Mouse (Mus musculus): ENCODE data around the gene Gm14214.

Gm14214 gene

GRCm38 (mm10) chr2:154769930-154770329 is at the start of gene Gm14214:
TSS of gene Gm14214 (minus strand) at chr2:154770030.
- no peak for DNase-seq

DNA sequence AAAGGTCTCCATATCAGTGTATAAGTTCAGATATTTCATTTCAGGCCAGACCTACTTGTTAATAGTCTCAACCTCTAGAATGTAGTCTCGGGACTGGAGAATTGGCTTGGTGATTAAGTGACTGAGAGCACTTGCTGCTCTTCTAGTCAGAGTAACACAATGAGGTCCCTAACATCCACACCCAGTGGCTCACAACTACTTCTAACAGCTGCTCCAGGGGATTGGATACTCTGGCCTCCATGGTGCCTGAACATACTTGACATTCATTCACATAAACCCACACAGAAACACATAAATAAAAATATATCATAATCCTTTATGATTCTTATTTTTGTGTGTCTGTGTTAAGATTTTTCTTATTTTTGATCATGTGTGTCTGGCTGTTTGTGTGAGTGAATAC is 48.8 kb upstream of the Gm14214 start:
- DNase-seq, result no peak

- peak; percentile 49 for DNase-seq
Measured at GRCm38 (mm10) chr2:154817788-154818187, 48.0 kb upstream of the Gm14214 start.

DNA sequence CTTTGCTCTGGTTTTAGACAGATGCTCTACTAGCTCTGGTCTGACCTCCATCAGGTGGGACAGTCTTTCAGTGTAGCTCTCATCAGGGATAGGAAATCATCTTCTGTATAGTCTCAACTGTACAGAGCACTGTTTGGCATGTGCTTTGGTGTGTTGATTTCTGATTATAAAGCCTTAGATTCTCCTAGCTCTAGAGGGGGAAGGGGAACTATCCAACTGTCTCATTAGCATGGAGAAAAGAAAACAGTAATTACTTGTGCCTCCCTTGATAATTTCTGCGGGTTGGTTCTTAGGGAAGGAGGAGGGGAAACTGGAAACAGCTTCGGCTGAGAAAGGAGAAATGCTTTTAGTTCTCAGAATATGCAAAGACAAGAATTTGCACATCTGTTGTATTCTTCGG is 47.3 kb upstream of the Gm14214 start:
- DNase-seq, result peak; percentile 8

DNA sequence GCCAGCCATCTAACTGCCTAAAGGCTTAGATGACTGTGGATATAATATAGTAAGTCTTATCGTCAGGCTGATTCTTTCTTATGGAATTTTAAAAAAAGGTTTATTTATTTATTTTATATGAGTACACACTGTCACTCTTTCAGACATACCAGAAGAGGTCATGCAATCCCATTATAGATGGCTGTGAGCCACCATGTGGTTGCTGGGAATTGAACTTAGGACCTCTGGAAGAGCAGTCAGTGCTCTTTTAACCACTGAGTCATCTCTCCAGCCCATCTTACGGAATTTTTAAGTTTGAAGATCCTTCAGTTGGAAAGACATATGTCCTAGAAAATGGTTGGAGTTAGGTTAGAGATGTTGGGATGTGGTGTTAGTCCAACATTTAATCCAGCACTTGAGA is 43.6 kb upstream of the Gm14214 start:
- DNase-seq, result no peak

GRCm38 (mm10) chr2:154810821-154811220 is 41.0 kb upstream of the Gm14214 start:
- DNase-seq, result no peak

- peak; percentile 85 for DNase-seq
Measured at GRCm38 (mm10) chr2:154809107-154809762, 39.4 kb upstream of the Gm14214 start.

- DNase-seq, result no peak
Measured at GRCm38 (mm10) chr2:154807689-154808088, 37.9 kb upstream of the Gm14214 start.

GRCm38 (mm10) chr2:154803845-154804244 is 34.0 kb upstream of the Gm14214 start:
- DNase-seq, result no peak

GRCm38 (mm10) chr2:154803372-154803771 is 33.5 kb upstream of the Gm14214 start:
- no peak for DNase-seq

DNA sequence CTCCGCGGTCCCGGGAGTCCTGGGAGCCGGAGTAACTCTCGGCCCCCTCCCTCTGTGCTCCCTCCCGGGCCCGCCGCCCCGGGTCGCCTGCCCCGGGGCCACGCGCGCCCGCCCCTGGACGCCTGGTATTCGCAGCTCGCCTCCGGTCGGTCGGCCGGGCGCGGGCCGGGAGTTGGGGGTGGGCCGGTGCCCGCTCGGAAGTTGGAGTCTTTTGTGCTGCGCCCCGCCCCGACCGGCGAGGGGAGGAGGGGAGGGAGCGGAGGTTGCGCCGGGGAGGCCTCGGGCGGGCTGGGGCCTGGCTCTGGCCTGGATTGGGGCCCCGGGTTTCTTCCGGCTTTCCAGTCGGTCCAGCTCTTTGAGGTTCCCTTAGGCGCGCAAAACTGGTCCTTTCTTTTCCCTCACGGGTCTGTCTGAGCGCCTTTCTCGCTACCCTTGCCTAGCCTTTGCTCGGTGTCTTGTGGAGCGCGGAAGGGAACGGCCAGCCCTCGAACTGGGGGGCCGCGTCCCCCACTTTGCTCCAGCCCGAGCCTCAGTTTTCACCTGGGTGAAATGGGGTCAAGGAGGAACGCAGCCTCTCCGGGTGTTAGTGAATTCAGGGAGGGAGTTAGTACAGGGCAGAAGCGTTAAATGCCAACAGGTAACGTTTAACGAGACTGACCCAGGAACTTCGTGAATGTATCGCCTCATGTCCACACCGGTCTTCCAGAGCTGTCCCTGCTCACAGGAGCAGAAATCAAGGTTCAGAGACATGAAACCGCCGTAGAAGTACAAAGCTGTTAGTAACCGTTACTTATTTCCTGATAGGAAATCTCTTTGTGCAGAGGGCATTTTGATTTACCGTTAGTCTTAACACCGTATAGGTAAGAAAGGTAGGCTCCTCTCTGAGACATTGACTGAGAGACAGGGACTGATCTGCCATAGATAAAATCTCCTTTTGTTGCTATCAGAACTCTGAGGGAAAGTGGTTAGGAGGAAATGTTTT is 22.1 kb upstream of the Gm14214 start:
- peak; percentile 74 for DNase-seq

DNA sequence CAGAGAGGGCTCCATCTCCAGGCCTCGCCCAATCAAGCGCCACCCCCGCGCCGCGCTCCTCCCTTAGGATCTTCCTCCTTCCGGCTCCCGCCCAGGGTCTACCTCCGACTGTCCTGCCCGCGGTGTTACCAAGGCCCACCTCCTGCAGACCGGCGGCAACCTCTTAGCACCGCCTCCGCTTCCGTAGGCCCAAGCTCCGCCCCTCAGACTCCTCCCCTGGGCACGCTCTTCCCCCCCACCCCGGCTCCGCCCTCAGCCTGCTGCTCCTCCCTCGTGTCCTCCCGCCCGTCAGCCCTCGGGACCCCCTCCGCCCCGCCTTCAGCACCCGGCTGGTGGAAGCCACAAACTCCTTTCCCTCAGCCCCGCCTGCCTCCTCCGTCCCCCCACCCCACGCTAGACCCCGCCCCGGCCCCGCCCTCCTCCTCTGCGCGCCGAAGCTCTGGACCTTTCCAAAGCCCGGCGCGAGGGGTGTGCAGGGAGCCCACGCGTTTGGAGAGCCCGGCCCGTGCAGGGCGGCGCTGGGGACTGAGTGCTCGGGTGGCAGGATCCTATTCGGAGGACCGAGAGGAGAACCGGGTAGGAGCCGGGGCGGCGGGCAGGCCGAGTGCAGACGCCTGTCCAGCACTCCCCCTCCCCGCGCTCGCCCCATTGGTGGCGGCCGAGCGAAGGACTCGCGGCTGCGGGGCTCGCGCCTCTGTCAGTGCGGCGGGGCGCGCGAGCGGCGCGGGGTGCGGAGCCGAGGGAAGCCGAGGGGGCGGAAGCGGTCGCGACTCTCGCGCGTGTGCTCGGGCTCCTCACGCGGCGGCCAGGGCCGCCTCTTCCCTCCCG is 21.0 kb upstream of the Gm14214 start, which contains the start of the genes Raly and a:
Gene Raly (plus strand): TSS at position 441 of the 828 bp plus-strand sequence.
Gene a (plus strand): TSS at position 747 of the 828 bp plus-strand sequence.
- DNase-seq, result peak; percentile 99

DNA sequence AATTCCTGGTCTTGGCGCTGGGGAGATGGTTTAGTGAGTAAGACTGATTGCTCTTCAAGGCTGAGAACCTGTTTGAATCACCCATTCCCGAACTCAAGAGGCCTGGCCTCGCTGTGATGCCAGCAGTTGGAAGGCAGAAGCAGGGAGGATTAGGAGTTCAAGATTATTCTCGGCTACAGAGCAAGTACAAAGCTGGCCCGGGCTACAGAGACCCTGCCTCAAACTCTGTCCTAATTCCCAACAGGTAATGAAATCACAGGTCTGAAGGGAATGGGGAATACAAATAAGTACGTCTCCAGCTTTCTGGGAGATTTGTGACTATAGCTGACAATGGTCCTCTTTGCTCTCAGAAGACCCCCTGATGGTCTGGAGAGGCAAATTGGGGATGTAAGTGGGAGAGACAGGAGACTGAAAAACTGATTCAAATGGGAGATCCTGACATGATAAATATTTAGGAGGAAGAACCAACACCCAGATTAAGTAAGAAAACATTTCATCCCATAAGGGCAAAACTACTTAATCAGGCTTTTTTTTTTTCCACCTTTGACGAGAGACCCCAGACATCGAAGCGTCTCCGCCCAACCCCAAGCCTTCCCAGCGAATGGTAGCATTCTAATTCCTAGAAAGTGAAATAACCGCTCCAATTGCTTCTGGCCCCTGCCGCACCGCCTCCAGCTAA is 20.3 kb upstream of the Gm14214 start:
- DNase-seq, result peak; percentile 25

- DNase-seq, result no peak
Measured at GRCm38 (mm10) chr2:154789381-154789780, 19.6 kb upstream of the Gm14214 start.

DNA sequence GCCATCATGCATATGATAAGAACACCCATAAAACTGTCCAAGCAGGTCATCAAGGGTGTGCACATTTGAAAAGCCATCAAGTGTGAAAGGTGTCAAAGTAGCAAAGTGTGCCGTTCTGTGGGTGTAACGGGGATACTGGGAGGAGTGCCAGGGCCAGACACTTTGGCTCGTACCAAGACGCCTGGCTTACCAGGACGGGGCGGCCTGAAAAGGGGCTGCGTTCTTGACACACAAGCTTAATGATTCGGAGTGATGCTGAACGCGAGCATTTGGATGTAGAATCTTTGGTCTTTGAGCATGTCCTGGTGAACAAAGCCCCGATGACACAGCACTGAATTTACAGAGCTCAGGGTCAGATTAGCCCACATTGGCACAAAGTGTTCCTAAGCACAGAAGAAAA is 16.9 kb upstream of the Gm14214 start:
- peak; percentile 12 for DNase-seq

DNA sequence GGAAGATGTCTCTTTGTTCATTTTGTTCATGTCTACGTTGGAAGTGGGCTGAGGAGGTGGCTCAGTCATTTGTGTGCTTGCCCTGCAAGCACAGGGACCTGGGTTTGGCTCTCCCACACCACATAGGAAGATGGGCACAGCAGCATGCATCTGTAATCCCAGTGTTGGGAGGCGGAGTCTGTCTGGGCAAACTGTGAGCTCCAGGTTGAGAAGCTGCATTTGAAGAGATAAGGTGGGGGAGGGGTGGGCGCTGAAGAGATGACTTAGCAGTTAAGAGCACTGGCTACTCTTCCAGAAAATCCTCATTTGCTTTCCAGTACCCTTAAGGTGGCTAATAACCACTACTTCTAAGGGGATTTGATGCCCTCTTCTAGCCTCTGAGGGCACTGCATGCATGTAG is 16.4 kb upstream of the Gm14214 start:
- DNase-seq, result peak; percentile 43

- peak; percentile 53 for DNase-seq
Measured at GRCm38 (mm10) chr2:154785284-154785683, 15.5 kb upstream of the Gm14214 start.

GRCm38 (mm10) chr2:154782856-154783650 is 13.2 kb upstream of the Gm14214 start:
- DNase-seq, result peak; percentile 82

GRCm38 (mm10) chr2:154782361-154782760 is 12.5 kb upstream of the Gm14214 start:
- DNase-seq, result no peak

DNA sequence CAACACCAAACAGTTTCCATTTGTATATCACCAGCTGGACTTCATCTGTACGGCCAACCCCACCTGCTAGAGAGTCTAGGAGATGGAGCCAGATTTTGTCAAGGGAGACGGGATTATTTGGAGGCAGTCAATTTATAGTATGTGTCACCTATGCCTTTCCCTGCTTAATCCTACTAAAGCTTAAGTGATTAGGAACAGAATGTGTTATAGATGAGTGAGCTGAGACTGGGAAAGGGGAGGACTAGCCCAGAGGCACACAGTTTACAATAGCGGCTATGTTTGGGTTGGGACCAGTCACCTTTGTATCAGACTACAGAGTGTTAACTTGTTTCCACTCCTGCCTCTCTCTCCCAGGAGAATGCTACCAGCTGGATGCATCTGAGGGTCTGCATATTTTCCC is 9.8 kb upstream of the Gm14214 start:
- DNase-seq, result no peak

DNA sequence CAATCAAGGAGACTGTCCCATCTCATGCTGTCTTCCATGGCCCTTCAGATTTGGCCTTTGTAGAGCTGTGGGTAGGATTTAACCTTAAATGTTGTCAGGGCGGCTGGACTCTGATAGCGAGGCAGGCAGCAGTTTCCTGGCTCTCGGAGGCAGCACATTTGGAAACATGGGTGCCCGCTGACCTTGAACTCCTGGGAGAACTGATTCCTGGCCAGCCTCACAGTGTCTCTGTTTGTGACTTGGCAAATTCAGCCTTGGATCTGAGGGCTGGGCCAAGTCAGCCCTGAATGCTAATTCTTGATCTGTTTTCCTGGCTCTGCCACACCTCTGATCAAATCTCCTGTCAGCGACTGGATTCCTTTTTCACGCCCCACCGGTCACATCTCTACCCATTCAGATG is 6.7 kb upstream of the Gm14214 start:
- no peak for DNase-seq

Data from retina, postnatal 1 day (tissue).